Mouse (Mus musculus) mouse embryonic stem cell (cell line): ENCODE data around the gene Prrc2b.

ENCODE experiments used
- in situ Hi-C, 2 experiments: fragments of 300-500 bp; cut with MboI; formaldehyde crosslinking; loops; 1 replicate in 1 of 2; 3 replicates in 1 of 2; pipeline ENCODE4 v1.14.3; 2019 to 2020; ENCODE audit warnings: low sequenced_read_pairs in 2 of 2, low pct_unique_long_range_greater_than_20kb in 1 of 2, mixed read lengths in 1 of 2; ENCODE audit not compliant: unreplicated experiment in 1 of 2

The Prrc2b gene

GRCm38 (mm10) chr2:32154998-32155541 is 4.2 kb downstream of the Prrc2b start:
- in situ Hi-C loops = no loop called here

GRCm38 (mm10) chr2:32155614-32156013 is 4.7 kb downstream of the Prrc2b start:
- in situ Hi-C loops = no loop called here

GRCm38 (mm10) chr2:32156645-32157044 is 5.8 kb downstream of the Prrc2b start:
- in situ Hi-C loops = no loop called here

- in situ Hi-C loops = no loop called here
Observed at GRCm38 (mm10) chr2:32157328-32157727, 6.4 kb downstream of the Prrc2b start.

- in situ Hi-C loops = no loop called here
Observed at GRCm38 (mm10) chr2:32158616-32159239, 7.8 kb downstream of the Prrc2b start.

GRCm38 (mm10) chr2:32160525-32160924 is 9.6 kb downstream of the Prrc2b start:
- in situ Hi-C loops = no loop called here

GRCm38 (mm10) chr2:32160967-32161366 is 10.1 kb downstream of the Prrc2b start:
- in situ Hi-C loops = no loop called here

- in situ Hi-C loops = no loop called here
Observed at GRCm38 (mm10) chr2:32162102-32162501, 11.2 kb downstream of the Prrc2b start.

- in situ Hi-C loops = no loop called here
Observed at GRCm38 (mm10) chr2:32162646-32163045, 11.8 kb downstream of the Prrc2b start.

GRCm38 (mm10) chr2:32163057-32163456 is 12.2 kb downstream of the Prrc2b start:
- in situ Hi-C loops = no loop called here

- in situ Hi-C loops = no loop called here
Observed at GRCm38 (mm10) chr2:32164503-32164902, 13.6 kb downstream of the Prrc2b start.

- in situ Hi-C loops = no loop called here
Observed at GRCm38 (mm10) chr2:32165040-32165800, 14.3 kb downstream of the Prrc2b start.

GRCm38 (mm10) chr2:32166581-32166980 is 15.7 kb downstream of the Prrc2b start:
- in situ Hi-C loops = no loop called here

- in situ Hi-C loops = no loop called here
Observed at GRCm38 (mm10) chr2:32167034-32167770, 16.3 kb downstream of the Prrc2b start.

- in situ Hi-C loops = no loop called here
Observed at GRCm38 (mm10) chr2:32167819-32168218, 16.9 kb downstream of the Prrc2b start.

GRCm38 (mm10) chr2:32169292-32169691 is 18.4 kb downstream of the Prrc2b start:
- in situ Hi-C loops = no loop called here

- in situ Hi-C loops = no loop called here
Observed at GRCm38 (mm10) chr2:32170010-32170409, 19.1 kb downstream of the Prrc2b start.

GRCm38 (mm10) chr2:32171658-32172433 is 21.0 kb downstream of the Prrc2b start:
- in situ Hi-C loops = no loop called here
